Mouse (Mus musculus): ENCODE data around the gene Vmn1r225. TPM values are rescaled to one million over a fixed set of nuclear protein-coding genes. Genes with fewer than 3 reads are reported as not detected.
"Not testable (repeated sequence)": the region's sequence is repeated elsewhere in the genome, so short reads cannot be mapped to it uniquely, and the experiment has no call there.

Vmn1r225 gene
- polyA plus RNA-seq (2012; rRNA removed): not detected in 2 replicates

DNA sequence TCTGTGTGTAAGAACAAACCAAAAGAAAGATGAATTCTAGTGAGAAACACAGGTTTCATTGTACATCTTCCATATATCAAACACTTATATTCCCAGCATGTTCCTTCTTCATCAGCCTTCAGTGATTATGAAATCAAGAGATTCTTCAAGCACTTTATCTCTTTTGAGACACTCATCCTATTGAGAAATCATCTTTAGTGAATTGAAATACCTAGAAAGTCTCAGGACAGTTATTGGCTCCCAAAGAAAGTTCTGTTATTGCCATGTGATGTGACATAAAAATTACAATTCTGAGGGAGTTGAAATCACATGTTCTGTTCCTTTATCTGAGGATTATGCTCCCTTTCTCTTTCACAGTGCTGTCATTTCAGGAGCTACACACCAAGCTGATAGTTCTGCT is at the start of gene Vmn1r225:
Vmn1r225 (plus strand) TSS at position 301 of the 400 bp plus-strand sequence.
- no peak for DNase-seq (ENCODE audit: low read depth, low spot score)

DNA sequence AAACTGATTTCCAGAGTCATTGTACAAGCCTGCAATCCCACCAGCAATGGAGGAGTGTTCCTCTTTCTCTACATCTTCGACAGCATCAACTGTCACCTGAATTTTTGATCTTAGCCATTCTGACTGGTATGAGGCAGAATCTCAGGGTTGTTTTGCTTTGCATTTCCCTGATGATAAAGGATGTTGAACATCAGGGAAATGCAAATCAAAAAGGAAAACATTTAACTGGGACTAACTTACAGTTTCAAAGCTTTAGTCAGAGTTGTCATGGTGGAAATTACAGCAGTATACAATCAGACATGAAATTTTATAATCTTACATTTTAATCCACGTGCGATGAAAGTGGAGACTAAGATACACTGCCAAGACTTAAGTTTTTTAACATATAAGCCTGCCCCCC is 24.6 kb upstream of the Vmn1r225 start:
- WGBS: 62% methylated on average over 3 of the region's 3 CpGs
- no peak for DNase-seq (ENCODE audit: low read depth, low spot score)

GRCm38 (mm10) chr17:20481231-20481630 is 16.7 kb upstream of the Vmn1r225 start, which contains the start of gene Vmn2r108:
TSS of gene Vmn2r108 (minus strand) at chr17:20481331.
- no peak for DNase-seq (ENCODE audit: low read depth, low spot score)

- not testable (repeated sequence) for DNase-seq (ENCODE audit: low read depth, low spot score)
Measured at GRCm38 (mm10) chr17:20508247-20508646, 10.3 kb downstream of the Vmn1r225 start.

Other genes with a start within 250 kb of the Vmn1r225 start
- gene Vmn2r106, start 212.6 kb upstream of the Vmn1r225 start, polyA plus RNA-seq (2012; rRNA removed): not detected in 2 replicates
- not detected in 2 replicates for gene Vmn2r107, start 152.9 kb upstream of the Vmn1r225 start, polyA plus RNA-seq (2012; rRNA removed)
- gene Vmn1r224, start 84.0 kb upstream of the Vmn1r225 start, polyA plus RNA-seq (2012; rRNA removed): not detected in 2 replicates
- gene Vmn2r108, start 16.8 kb upstream of the Vmn1r225 start, polyA plus RNA-seq (2012; rRNA removed): not detected in 2 replicates
- not detected in 2 replicates for gene Vmn2r109, start 66.6 kb downstream of the Vmn1r225 start, polyA plus RNA-seq (2012; rRNA removed)
- gene Vmn2r110, start 98.3 kb downstream of the Vmn1r225 start, polyA plus RNA-seq (2012; rRNA removed): not detected in 2 replicates
- gene Fpr-rs3, start 126.7 kb downstream of the Vmn1r225 start, polyA plus RNA-seq (2012; rRNA removed): not detected in 2 replicates
- gene Vmn1r226, start 184.7 kb downstream of the Vmn1r225 start, polyA plus RNA-seq (2012; rRNA removed): not detected in 2 replicates
- not detected in 2 replicates for gene Vmn1r227, start 231.7 kb downstream of the Vmn1r225 start, polyA plus RNA-seq (2012; rRNA removed)

Data from large intestine, adult 2 months (tissue).